Mouse (Mus musculus) heart, postnatal 0 days (tissue): ENCODE measurements around the gene Gm49395. TPM values are rescaled to one million over a fixed set of nuclear protein-coding genes. Genes with fewer than 3 reads are reported as not detected.

Source experiments
- ATAC-seq: fragments of 200-750 bp; cut with Nextera tagmentation; 2 replicates; pipeline ENCODE4 v1.8.0; 2017; ENCODE audit warnings: low read depth, moderate number of reproducible peaks, moderate library complexity; ENCODE audit not compliant: insufficient read depth
- DNase-seq: peaks from one replicate; pipeline ENCODE4 v3.0.0-alpha.2; 2016; ENCODE audit warnings: low spot score
- H3K27ac ChIP-seq: fragments of 300-500 bp; sonication (generic); 2 replicates; pipeline ENCODE4 v1.5.1; 2014; ENCODE audit warnings: low read depth, mild to moderate bottlenecking
- H3K27me3 ChIP-seq: fragments of 300-500 bp; sonication (generic); 2 replicates; pipeline ENCODE4 v1.6.1; 2014; ENCODE audit warnings: low read length, mixed read lengths; ENCODE audit not compliant: control insufficient read depth, insufficient read depth
- H3K36me3 ChIP-seq: fragments of 300-500 bp; sonication (generic); replicated peaks from 2 replicates; pipeline ENCODE4 v1.6.1; 2014; ENCODE audit warnings: low read length, mixed read lengths; ENCODE audit not compliant: control insufficient read depth, insufficient read depth
- H3K4me1 ChIP-seq: fragments of 300-500 bp; sonication (generic); 2 replicates; pipeline ENCODE4 v1.6.1; 2014; ENCODE audit warnings: antibody characterized with exemption; ENCODE audit not compliant: control insufficient read depth, insufficient read depth
- H3K4me2 ChIP-seq: fragments of 300-500 bp; sonication (generic); 2 replicates; pipeline ENCODE4 v1.6.1; 2014; ENCODE audit warnings: low read depth, mild to moderate bottlenecking, low read length, moderate library complexity
- H3K4me3 ChIP-seq: fragments of 300-500 bp; sonication (generic); 2 replicates; pipeline ENCODE4 v1.5.1; 2014; ENCODE audit warnings: low read depth, low read length
- H3K9ac ChIP-seq: fragments of 300-500 bp; sonication (generic); replicated peaks from 2 replicates; pipeline ENCODE4 v1.6.1; 2014; ENCODE audit warnings: low read depth, low read length, mixed read lengths
- H3K9me3 ChIP-seq: fragments of 300-500 bp; sonication (generic); replicated peaks from 2 replicates; pipeline ENCODE4 v1.6.1; 2016; ENCODE audit warnings: low read length; ENCODE audit not compliant: control insufficient read depth
- CTCF ChIP-seq: IDR thresholded peaks from 2 replicates; pipeline ENCODE4 v1.5.1; 2016; ENCODE audit warnings: antibody characterized with exemption, control low read depth, low read depth
- EP300 ChIP-seq: IDR thresholded peaks from 2 replicates; pipeline ENCODE4 v1.6.1; 2016; ENCODE audit warnings: antibody characterized with exemption, low read depth
- WGBS: fragments of 180-500 bp; shearing (Covaris S2); extraction: QIAGEN DNeasy Blood & Tissue Kit; methylation state at CpG from one replicate; pipeline ENCODE4 v1.1.7; 2014; 5-methylcytosine and 5-hydroxymethylcytosine counted together
- polyA plus RNA-seq: library from polyadenylated mRNA; unstranded; fragments of >200 nt; fragmentation: Nextera tagmentation; extraction: Ambion mirVana; gene quantifications from 2 replicates; pipeline ENCODE4 v1.2.1, GENCODE M21; 2015
- total RNA-seq: library from RNA; depleted of rRNA; stranded (reverse); fragments of >200 nt; gene quantifications from 2 replicates; pipeline ENCODE4 v1.2.3, GENCODE M21; 2014; ENCODE audit warnings: low replicate concordance

Gm49395 gene
- total and polyA plus RNA-seq, 2 experiments from 2014 or later, result 8.8 to 24.8 TPM

- Histone ChIP-seq H3K4me1 (peaks cover 8% of the 10 kb centered on the region), H3K4me3 (no peak overlapping the region), H3K9me3 (no peaks in the 10 kb centered on the region), H3K4me2 (no peak overlapping the region), H3K36me3 (peaks cover 12% of the 10 kb centered on the region; the same call in 1 of the 2 replicates), H3K9ac (no peak overlapping the region), H3K27me3 (no peaks in the 10 kb centered on the region), H3K27ac (no peak overlapping the region)
- WGBS, result 79% methylated on average over 3 of the region's 3 CpGs
- TF ChIP-seq EP300 (no peak), CTCF (no peak)
- DNase-seq, result no peak
- no peak for ATAC-seq
These were observed 21.6 kb downstream of the Gm49395 start for GRCm38 (mm10) chr13:115079996-115080585.

GRCm38 (mm10) chr13:115078997-115079685, 22.6 kb downstream of the Gm49395 start:
- no peak overlapping the region for H3K4me2 ChIP-seq
- peaks cover 8% of the 10 kb centered on the region for H3K4me1 ChIP-seq
- ATAC-seq, result no peak
- H3K4me3 ChIP-seq, result no peak overlapping the region
- 67% methylated on average over 6 of the region's 6 CpGs for WGBS
- H3K9ac ChIP-seq, result no peak overlapping the region
- peaks cover 12% of the 10 kb centered on the region; the same call in 1 of the 2 replicates for H3K36me3 ChIP-seq
- no peak for DNase-seq
- no peaks in the 10 kb centered on the region for H3K9me3 ChIP-seq
- no peaks in the 10 kb centered on the region for H3K27me3 ChIP-seq
- no peak overlapping the region for H3K27ac ChIP-seq
- TF ChIP-seq EP300, result no peak
- TF ChIP-seq CTCF, result no peak

- TF ChIP-seq CTCF, result no peak
- no peak for TF ChIP-seq EP300
- Histone ChIP-seq H3K27me3 (no peaks in the 10 kb centered on the region), H3K27ac (no peak overlapping the region), H3K9ac (no peak overlapping the region), H3K9me3 (no peaks in the 10 kb centered on the region), H3K4me3 (no peak overlapping the region), H3K36me3 (peaks cover 2% of the 10 kb centered on the region; the same call in 1 of the 2 replicates), H3K4me1 (peaks cover 8% of the 10 kb centered on the region), H3K4me2 (no peak overlapping the region)
- ATAC-seq (no peak), DNase-seq (no peak)
- WGBS, result 70% methylated on average over 9 of the region's 9 CpGs
These were observed 24.2 kb downstream of the Gm49395 start for GRCm38 (mm10) chr13:115077346-115078134.

- Histone ChIP-seq H3K4me1 (no peaks in the 10 kb centered on the region), H3K27ac (no peak overlapping the region), H3K9ac (no peak overlapping the region), H3K9me3 (no peaks in the 10 kb centered on the region), H3K27me3 (no peaks in the 10 kb centered on the region), H3K4me3 (no peak overlapping the region), H3K4me2 (no peak overlapping the region), H3K36me3 (no peaks in the 10 kb centered on the region)
- DNase-seq, result no peak
- 83% methylated on average over 6 of the region's 6 CpGs for WGBS
- no peak for ATAC-seq
- no peak for TF ChIP-seq CTCF
- no peak for TF ChIP-seq EP300
These were observed 29.3 kb downstream of the Gm49395 start for GRCm38 (mm10) chr13:115072386-115072785.

GRCm38 (mm10) chr13:115071431-115071830, 30.3 kb downstream of the Gm49395 start:
- Histone ChIP-seq H3K9ac (no peak overlapping the region), H3K4me1 (no peaks in the 10 kb centered on the region), H3K36me3 (no peaks in the 10 kb centered on the region), H3K9me3 (no peaks in the 10 kb centered on the region), H3K27ac (no peak overlapping the region), H3K4me3 (no peak overlapping the region), H3K27me3 (no peaks in the 10 kb centered on the region), H3K4me2 (no peak overlapping the region)
- ATAC-seq, result no peak
- TF ChIP-seq EP300 (no peak), CTCF (no peak)
- DNase-seq, result no peak
- WGBS, result 60% methylated on average over 3 of the region's 3 CpGs
